39 mouse cellular contexts compared by ENCODE assay signal in the genomic region with DNA sequence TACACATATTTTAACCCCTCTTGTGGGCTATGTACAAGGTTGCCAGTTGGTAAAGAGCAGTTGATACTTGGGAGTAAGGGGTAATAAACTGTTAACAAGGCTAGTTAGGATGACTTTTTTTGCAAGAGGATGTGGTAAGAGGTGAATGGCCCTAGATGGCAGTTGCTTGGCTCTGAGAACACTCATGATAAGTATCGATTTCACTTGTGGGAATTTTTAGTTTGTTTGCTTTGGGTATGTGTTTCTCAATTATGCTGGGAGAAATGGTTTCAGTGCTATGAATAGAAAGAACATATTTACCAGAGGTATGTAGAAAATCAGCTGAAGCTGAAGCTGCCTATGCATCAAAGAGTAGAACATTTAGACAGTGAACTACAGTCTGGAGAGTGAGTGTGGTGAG. TPM values are rescaled to one million over a fixed set of nuclear protein-coding genes. Genes with fewer than 3 reads are reported as not detected.
"Had no signal": no experiment of that assay in that cellular context is flagged by ENCODE, and none has a peak within 500 bp of the region (broad histone marks: within the 10 kb centered on the region; RNA-seq: fewer than 3 reads in every experiment).

No protein-coding gene starts in this region.

- H3K27me3 ChIP-seq: heart, embryonic 12.5 days; hindbrain, embryonic 12.5 days; intestine, embryonic 15.5 days; limb, embryonic 12.5 days had no signal

- H3K4me1 ChIP-seq: heart, embryonic 10.5 days; heart, embryonic 12.5 days; intestine, embryonic 15.5 days; limb, embryonic 10.5 days; limb, embryonic 12.5 days had no signal

- ATAC-seq: hindbrain, embryonic 16.5 days; inflammation-experienced regulatory T-cells, adult 6 months; intestine, embryonic 15.5 days; intestine, postnatal 0 days had no signal

- H3K4me3 ChIP-seq: gastrocnemius, adult 2 months; heart, embryonic 10.5 days; heart, embryonic 12.5 days; hindbrain, embryonic 10.5 days; hindbrain, embryonic 12.5 days; intestine, embryonic 15.5 days; layer of hippocampus, adult 2 months; left cerebral cortex, adult 2 months; limb, embryonic 10.5 days; limb, embryonic 12.5 days had no signal

- H3K36me3 ChIP-seq: heart, embryonic 10.5 days; heart, embryonic 12.5 days; hindbrain, embryonic 10.5 days; hindbrain, embryonic 12.5 days; intestine, embryonic 15.5 days; limb, embryonic 10.5 days; limb, embryonic 12.5 days had no signal

- H3K27ac ChIP-seq: gastrocnemius, adult 2 months; heart, embryonic 10.5 days; hindbrain, embryonic 10.5 days; hindbrain, embryonic 12.5 days; hindbrain, embryonic 14.5 days; intestine, embryonic 15.5 days; kidney, postnatal 0 days; layer of hippocampus, adult 2 months; left cerebral cortex, adult 2 months; limb, embryonic 10.5 days; limb, embryonic 12.5 days had no signal

- H3K4me2 ChIP-seq: heart, embryonic 12.5 days; hindbrain, embryonic 12.5 days; hindbrain, embryonic 14.5 days; intestine, embryonic 15.5 days; limb, embryonic 12.5 days had no signal

- H3K9me3 ChIP-seq: heart, embryonic 10.5 days; heart, embryonic 12.5 days; hindbrain, embryonic 10.5 days; hindbrain, embryonic 12.5 days; intestine, embryonic 15.5 days; limb, embryonic 10.5 days; limb, embryonic 12.5 days had no signal

- H3K9ac ChIP-seq: heart, embryonic 12.5 days; hindbrain, embryonic 12.5 days; hindbrain, embryonic 14.5 days; intestine, embryonic 15.5 days; limb, embryonic 12.5 days had no signal

- DNase-seq: gastrocnemius, adult 2 months; gastrocnemius, postnatal 10 days; gastrocnemius, postnatal 25 days; heart, adult 18-20 months; heart, postnatal 10 days; heart, postnatal 4 days; kidney, adult 18-20 months; kidney, adult 8-10 months; kidney, postnatal 14 days; kidney, postnatal 36 days; liver had no signal

RNA-seq across cellular contexts. Expression of a gene that starts 6.3 kb away (rescaled TPM):
- polyA plus RNA-seq: inflammation-experienced regulatory T-cells, adult 6 months had no signal

RNA-seq across cellular contexts. Expression of a gene that starts 53.5 kb away (rescaled TPM):
- total RNA-seq: gastrocnemius, adult 2 months; gastrocnemius, postnatal 10 days; gastrocnemius, postnatal 25 days; gastrocnemius, postnatal 4 days; granulocyte monocyte progenitor cell, adult 5-6 weeks; heart, adult 18-20 months; heart, adult 8-10 months; heart, postnatal 10 days; heart, postnatal 25 days; heart, postnatal 4 days; layer of hippocampus, adult 2 months; layer of hippocampus, postnatal 10 days; layer of hippocampus, postnatal 25 days; left cerebral cortex, adult 2 months; left cerebral cortex, postnatal 14 days; left cerebral cortex, postnatal 36 days had no signal
- polyA plus RNA-seq: frontal cortex, adult 2 months; heart, embryonic 10.5 days; heart, embryonic 12.5 days; heart, embryonic 14.5 days; heart, embryonic 16.5 days; hindbrain, embryonic 10.5 days; hindbrain, embryonic 12.5 days; hindbrain, embryonic 14.5 days; hindbrain, embryonic 16.5 days; inflammation-experienced regulatory T-cells, adult 6 months; intestine, embryonic 15.5 days; intestine, postnatal 0 days; kidney, embryonic 14.5 days; kidney, postnatal 0 days; large intestine, adult 2 months; limb, embryonic 10.5 days; limb, embryonic 12.5 days; limb, embryonic 14.5 days had no signal
